Mouse (Mus musculus): ENCODE results near the gene Jmjd8. TPM values are rescaled to one million over a fixed set of nuclear protein-coding genes. Genes with fewer than 3 reads are reported as not detected.

Jmjd8 gene
- polyA plus RNA-seq, 1 experiment from 2014 or later: 60.6 TPM

- 95% methylated on average over 7 of the region's 7 CpGs for WGBS
- Histone ChIP-seq H3K9ac (peak overlapping the region; percentile 76; the same call in 1 of the 2 replicates), H3K27ac (replicated peaks) (no peak overlapping the region), H3K36me3 (peaks cover 47% of the 10 kb centered on the region), H3K4me3 (0 out of 2 replicates have a peak overlapping the region, but pooled peaks have one; percentile 76), H3K27me3 (no peaks in the 10 kb centered on the region), H3K9me3 (no peaks in the 10 kb centered on the region), H3K4me1 (replicated peaks) (peaks cover 76% of the 10 kb centered on the region), H3K4me2 (peak overlapping the region; percentile 98)
- ATAC-seq (ENCODE audit: low read depth): no peak
Measured at GRCm38 (mm10) chr17:25835301-25835700, 6.6 kb downstream of the Jmjd8 start.

GRCm38 (mm10) chr17:25835816-25836215, 7.1 kb downstream of the Jmjd8 start:
- no peak overlapping the region for H3K27ac ChIP-seq (replicated peaks)
- peak overlapping the region; percentile 48; the same call in 1 of the 2 replicates for H3K4me3 ChIP-seq
- 94% methylated on average over 16 of the region's 16 CpGs for WGBS
- peak overlapping the region; percentile 98 for H3K4me2 ChIP-seq
- H3K36me3 ChIP-seq: peaks cover 47% of the 10 kb centered on the region
- no peak for ATAC-seq (ENCODE audit: low read depth)
- peak overlapping the region; percentile 87 for H3K9ac ChIP-seq
- H3K4me1 ChIP-seq (replicated peaks): peaks cover 71% of the 10 kb centered on the region
- H3K9me3 ChIP-seq: no peaks in the 10 kb centered on the region
- no peaks in the 10 kb centered on the region for H3K27me3 ChIP-seq

- H3K9me3 ChIP-seq: no peaks in the 10 kb centered on the region
- H3K36me3 ChIP-seq: peaks cover 47% of the 10 kb centered on the region
- peak overlapping the region; percentile 84 for H3K27ac ChIP-seq (replicated peaks)
- H3K4me1 ChIP-seq (replicated peaks): peaks cover 64% of the 10 kb centered on the region
- no peak for ATAC-seq (ENCODE audit: low read depth)
- peak overlapping the region; percentile 98 for H3K4me2 ChIP-seq
- no peaks in the 10 kb centered on the region for H3K27me3 ChIP-seq
- H3K4me3 ChIP-seq: peak overlapping the region; percentile 48
- 21% methylated on average over 23 of the region's 23 CpGs for WGBS
- peak overlapping the region; percentile 87 for H3K9ac ChIP-seq
Measured at GRCm38 (mm10) chr17:25836397-25837075, 7.9 kb downstream of the Jmjd8 start.

GRCm38 (mm10) chr17:25837076-25837410, 8.4 kb downstream of the Jmjd8 start, which contains the start of gene Rhbdl1:
Rhbdl1 (minus strand) TSS chr17:25837295.
- Histone ChIP-seq H3K9ac (peak within 1 kb of the TSS; percentile 87), H3K4me2 (peak within 1 kb of the TSS; percentile 98), H3K9me3 (no peaks in the 10 kb centered on the region), H3K36me3 (peaks cover 48% of the 10 kb centered on the region), H3K27ac (replicated peaks) (peak within 1 kb of the TSS; percentile 84), H3K27me3 (no peaks in the 10 kb centered on the region), H3K4me3 (peak within 1 kb of the TSS; percentile 48), H3K4me1 (replicated peaks) (peaks cover 59% of the 10 kb centered on the region)
- ATAC-seq (ENCODE audit: low read depth): peak; percentile 12; the same call in 1 of the 2 replicates
- under 1% methylated on average over 28 of the region's 29 CpGs for WGBS

GRCm38 (mm10) chr17:25837533-25837932, 8.9 kb downstream of the Jmjd8 start:
- Histone ChIP-seq H3K9me3 (no peaks in the 10 kb centered on the region), H3K9ac (peak overlapping the region; percentile 87), H3K4me3 (peak overlapping the region; percentile 48), H3K4me2 (peak overlapping the region; percentile 98), H3K27me3 (no peaks in the 10 kb centered on the region), H3K36me3 (peaks cover 53% of the 10 kb centered on the region), H3K4me1 (replicated peaks) (peaks cover 57% of the 10 kb centered on the region), H3K27ac (replicated peaks) (peak overlapping the region; percentile 84)
- no peak for ATAC-seq (ENCODE audit: low read depth)
- WGBS: 20% methylated on average over 3 of the region's 3 CpGs

- Histone ChIP-seq H3K4me2 (no peak overlapping the region), H3K27me3 (no peaks in the 10 kb centered on the region), H3K9ac (no peak overlapping the region; the same call in 1 of the 2 replicates), H3K36me3 (peaks cover 59% of the 10 kb centered on the region), H3K27ac (replicated peaks) (no peak overlapping the region), H3K4me3 (no peak overlapping the region), H3K9me3 (no peaks in the 10 kb centered on the region), H3K4me1 (replicated peaks) (peaks cover 63% of the 10 kb centered on the region)
- WGBS: 86% methylated on average over 4 of the region's 4 CpGs
- ATAC-seq (ENCODE audit: low read depth): no peak
Measured at GRCm38 (mm10) chr17:25838904-25839303, 10.2 kb downstream of the Jmjd8 start.

GRCm38 (mm10) chr17:25839455-25840235, 11.0 kb downstream of the Jmjd8 start:
- H3K4me2 ChIP-seq: no peak overlapping the region
- no peak for ATAC-seq (ENCODE audit: low read depth)
- no peaks in the 10 kb centered on the region for H3K9me3 ChIP-seq
- no peak overlapping the region for H3K27ac ChIP-seq (replicated peaks)
- no peak overlapping the region for H3K9ac ChIP-seq
- H3K27me3 ChIP-seq: no peaks in the 10 kb centered on the region
- peaks cover 59% of the 10 kb centered on the region for H3K36me3 ChIP-seq
- peaks cover 59% of the 10 kb centered on the region for H3K4me1 ChIP-seq (replicated peaks)
- no peak overlapping the region for H3K4me3 ChIP-seq
- WGBS: 80% methylated on average over 14 of the region's 14 CpGs

GRCm38 (mm10) chr17:25840519-25840918, 11.9 kb downstream of the Jmjd8 start:
- peaks cover 54% of the 10 kb centered on the region for H3K36me3 ChIP-seq
- no peaks in the 10 kb centered on the region for H3K27me3 ChIP-seq
- H3K4me2 ChIP-seq: no peak overlapping the region
- no peak overlapping the region for H3K9ac ChIP-seq
- ATAC-seq (ENCODE audit: low read depth): no peak
- 97% methylated on average over 6 of the region's 6 CpGs for WGBS
- peaks cover 54% of the 10 kb centered on the region for H3K4me1 ChIP-seq (replicated peaks)
- H3K27ac ChIP-seq (replicated peaks): no peak overlapping the region
- H3K9me3 ChIP-seq: no peaks in the 10 kb centered on the region
- H3K4me3 ChIP-seq: no peak overlapping the region

- Histone ChIP-seq H3K36me3 (peaks cover 53% of the 10 kb centered on the region), H3K4me2 (no peak within 1 kb of the TSS), H3K9me3 (no peaks in the 10 kb centered on the region), H3K4me1 (replicated peaks) (peaks cover 46% of the 10 kb centered on the region), H3K9ac (no peak within 1 kb of the TSS), H3K27ac (replicated peaks) (no peak within 1 kb of the TSS), H3K27me3 (no peaks in the 10 kb centered on the region), H3K4me3 (no peak within 1 kb of the TSS)
- WGBS: 92% methylated on average over 22 of the region's 22 CpGs
- no peak for ATAC-seq (ENCODE audit: low read depth)
Measured at GRCm38 (mm10) chr17:25841117-25841880, 12.6 kb downstream of the Jmjd8 start, which contains the start of gene Gm20683. Gm20683 (minus strand) TSS chr17:25841763.

GRCm38 (mm10) chr17:25842509-25842908, 13.8 kb downstream of the Jmjd8 start:
- no peak overlapping the region for H3K4me2 ChIP-seq
- 0 out of 2 replicates have a peak overlapping the region, but pooled peaks have one; percentile 86 for H3K9ac ChIP-seq
- peaks cover 34% of the 10 kb centered on the region for H3K4me1 ChIP-seq (replicated peaks)
- no peak for ATAC-seq (ENCODE audit: low read depth)
- H3K9me3 ChIP-seq: no peaks in the 10 kb centered on the region
- peaks cover 62% of the 10 kb centered on the region for H3K36me3 ChIP-seq
- WGBS: 86% methylated on average over 3 of the region's 3 CpGs
- H3K27ac ChIP-seq (replicated peaks): no peak overlapping the region
- no peak overlapping the region for H3K4me3 ChIP-seq
- H3K27me3 ChIP-seq: no peaks in the 10 kb centered on the region

- peak overlapping the region; percentile 86 for H3K4me3 ChIP-seq
- 90% methylated on average over 4 of the region's 4 CpGs for WGBS
- no peak overlapping the region for H3K27ac ChIP-seq (replicated peaks)
- no peak for ATAC-seq (ENCODE audit: low read depth)
- H3K9ac ChIP-seq: peak overlapping the region; percentile 86
- peaks cover 28% of the 10 kb centered on the region for H3K4me1 ChIP-seq (replicated peaks)
- peaks cover 65% of the 10 kb centered on the region for H3K36me3 ChIP-seq
- H3K27me3 ChIP-seq: no peaks in the 10 kb centered on the region
- H3K9me3 ChIP-seq: no peaks in the 10 kb centered on the region
- H3K4me2 ChIP-seq: peak overlapping the region; percentile 95
Measured at GRCm38 (mm10) chr17:25843122-25843521, 14.5 kb downstream of the Jmjd8 start.
